7 mouse cellular contexts compared by ENCODE assay signal in the genomic region with DNA sequence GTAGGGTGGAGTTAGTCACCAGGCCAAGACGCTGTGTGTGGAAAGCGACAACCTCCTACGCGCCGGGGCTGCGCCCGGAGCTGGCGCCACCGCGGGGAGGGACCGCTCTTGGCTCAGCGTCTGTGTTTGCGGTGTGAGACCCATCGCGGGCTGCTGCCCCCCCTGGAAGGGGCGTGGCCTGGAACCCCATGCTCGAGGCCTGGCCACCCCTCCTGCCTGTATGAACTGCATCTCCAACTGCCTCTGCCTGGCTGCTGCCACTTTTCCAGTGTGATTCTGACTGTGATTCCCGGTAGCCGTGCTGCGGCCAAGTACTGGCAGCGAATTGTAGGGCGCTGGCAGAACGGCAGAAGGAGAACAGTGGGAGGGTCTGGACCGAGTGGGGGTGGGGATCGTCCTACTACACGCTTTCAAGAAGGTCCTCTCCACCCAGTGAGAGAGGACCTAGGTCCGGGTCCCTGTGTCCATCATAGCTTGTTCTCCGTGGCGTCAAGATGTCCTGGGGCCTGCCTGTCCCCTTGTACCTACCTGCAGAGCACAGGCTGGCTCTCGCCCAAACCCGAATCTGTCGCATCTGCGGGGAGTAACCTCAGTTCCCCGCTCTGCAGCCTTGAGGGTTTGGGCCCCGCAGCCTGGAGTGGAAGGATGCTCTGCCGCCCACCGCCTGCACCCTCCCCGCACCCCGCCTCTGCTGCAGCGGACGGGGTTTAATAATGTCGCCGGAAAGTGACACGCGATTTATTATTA. TPM values are rescaled to one million over a fixed set of nuclear protein-coding genes. Genes with fewer than 3 reads are reported as not detected.
DNase-seq lines count a peak whose midpoint lies in the region; ATAC-seq and TF ChIP-seq lines count a peak whose summit lies in the region.

No protein-coding gene starts in this region.

- H3K4me2 ChIP-seq in forebrain, postnatal 0 days (ENCODE audit: low read depth) = peak overlapping the region; percentile 53
- H3K4me2 ChIP-seq in hindbrain, embryonic 12.5 days (replicated peaks) = peak overlapping the region; percentile 49

- H3K9me3 ChIP-seq in forebrain, postnatal 0 days (ENCODE audit: low read length) = no peaks in the 10 kb centered on the region
- H3K9me3 ChIP-seq in hindbrain, embryonic 12.5 days (replicated peaks) = no peaks in the 10 kb centered on the region

- intact Hi-C loops in left cerebral cortex, postnatal 36 days (cut with DNase I) = loop anchor here (2.0 to 10.0 kb wide), 3 partner anchors 79 to 465 kb away; no protein-coding TSS in a partner anchor

- no peaks in the 10 kb centered on the region for H3K36me3 ChIP-seq in forebrain, postnatal 0 days (ENCODE audit: insufficient read depth)
- H3K36me3 ChIP-seq in hindbrain, embryonic 12.5 days = no peaks in the 10 kb centered on the region

- H3K4me3 ChIP-seq in forebrain, postnatal 0 days (ENCODE audit: low read depth, low read length) = peak overlapping the region; percentile 29
- peak overlapping the region; percentile 24 for H3K4me3 ChIP-seq in hindbrain, embryonic 12.5 days

- H3K4me1 ChIP-seq in forebrain, postnatal 0 days (ENCODE audit: insufficient read depth) = peaks cover 11% of the 10 kb centered on the region
- peaks cover 39% of the 10 kb centered on the region for H3K4me1 ChIP-seq in hindbrain, embryonic 12.5 days

- peaks cover 57% of the 10 kb centered on the region for H3K27me3 ChIP-seq in forebrain, postnatal 0 days (ENCODE audit: insufficient read depth, low read length)
- peaks cover 91% of the 10 kb centered on the region for H3K27me3 ChIP-seq in hindbrain, embryonic 12.5 days

- no peak for ATAC-seq in forebrain, postnatal 0 days
- peak; percentile 24; the same call in 1 of the 2 replicates for ATAC-seq in hindbrain, embryonic 12.5 days (ENCODE audit: low FRiP score)
- peak; percentile 20 for ATAC-seq in megakaryocyte progenitor cell, adult 5-6 weeks (replicated peaks; ENCODE audit: poor library complexity)

- no peak for TF ChIP-seq CTCF in forebrain, postnatal 0 days (IDR thresholded peaks at IDR 0.05; ENCODE audit: low read depth)

- DNase-seq in T-cell, adult 2 months (ENCODE audit: low spot score) = peak; percentile 71
- peak; percentile 79 to 82 for DNase-seq in cerebellum, adult 18-20 months
- peak; percentile 37 for DNase-seq in forebrain, postnatal 0 days
- peak; percentile 53 to 65 for DNase-seq in left cerebral cortex, postnatal 36 days (ENCODE audit: low spot score in 2 of 2)
- DNase-seq in spleen, postnatal 4 days (ENCODE audit: low spot score in 2 of 2) = peak; percentile 44 to 75

- peak overlapping the region; percentile 37 for H3K9ac ChIP-seq in forebrain, postnatal 0 days
- peak overlapping the region; percentile 43; the same call in 1 of the 2 replicates for H3K9ac ChIP-seq in hindbrain, embryonic 12.5 days

- H3K27ac ChIP-seq in forebrain, postnatal 0 days (ENCODE audit: low read depth, low read length) = no peak overlapping the region
- no peak overlapping the region; the same call in 1 of the 2 replicates for H3K27ac ChIP-seq in hindbrain, embryonic 12.5 days

- 2% methylated on average over 45 of the region's 45 CpGs for WGBS in forebrain, postnatal 0 days
- under 1% methylated on average over 45 of the region's 45 CpGs for WGBS in hindbrain, embryonic 12.5 days

RNA-seq across cellular contexts. Expression of a gene that starts 4.9 kb away (rescaled TPM):
- total RNA-seq in forebrain, postnatal 0 days (2014; rRNA removed) = 1.8 and 6.1 TPM in 2 replicates
- 1.4 and 1.7 TPM in 2 replicates for polyA plus RNA-seq in forebrain, postnatal 0 days (2015; fragmentation: Nextera tagmentation; extraction: Ambion mirVana)
- 9.4 and 14.1 TPM in 2 replicates for polyA plus RNA-seq in hindbrain, embryonic 12.5 days (2016; fragmentation: Nextera tagmentation; extraction: Ambion mirVana)
- total RNA-seq in left cerebral cortex, postnatal 36 days (2021) = 1 to 10 TPM; 3.4 to 4.1 TPM
- 0.17 and 0.25 TPM in 2 replicates for total RNA-seq in megakaryocyte progenitor cell, adult 5-6 weeks (2015)
- 0.83 and 0.84 TPM in 2 replicates for total RNA-seq in megakaryocyte progenitor cell, adult 5-6 weeks (2017)

RNA-seq across cellular contexts. Expression of a gene that starts 32.6 kb away (rescaled TPM):
- total RNA-seq in forebrain, postnatal 0 days (2014; rRNA removed) = 50.7 and 53.1 TPM in 2 replicates
- polyA plus RNA-seq in forebrain, postnatal 0 days (2015; fragmentation: Nextera tagmentation; extraction: Ambion mirVana) = 93.3 and 106 TPM in 2 replicates
- 38.2 and 41.6 TPM in 2 replicates for polyA plus RNA-seq in hindbrain, embryonic 12.5 days (2016; fragmentation: Nextera tagmentation; extraction: Ambion mirVana)
- total RNA-seq in left cerebral cortex, postnatal 36 days (2021) = 100 to 1,000 TPM; 118 to 119 TPM
- total RNA-seq in megakaryocyte progenitor cell, adult 5-6 weeks (2015) = 17.5 and 23.8 TPM in 2 replicates
- 2.4 and 3.1 TPM in 2 replicates for total RNA-seq in megakaryocyte progenitor cell, adult 5-6 weeks (2017)

RNA-seq across cellular contexts. Expression of a gene that starts 34.4 kb away (rescaled TPM):
- 5.2 and 6.4 TPM in 2 replicates for total RNA-seq in forebrain, postnatal 0 days (2014; rRNA removed)
- 1.6 and 1.9 TPM in 2 replicates for polyA plus RNA-seq in forebrain, postnatal 0 days (2015; fragmentation: Nextera tagmentation; extraction: Ambion mirVana)
- polyA plus RNA-seq in hindbrain, embryonic 12.5 days (2016; fragmentation: Nextera tagmentation; extraction: Ambion mirVana) = 0.72 and 0.81 TPM in 2 replicates
- total RNA-seq in left cerebral cortex, postnatal 36 days (2021) = 1 to 10 TPM; 3.3 to 5.8 TPM
- 0.05 TPM in 1 of 2 replicates, not detected in the other for total RNA-seq in megakaryocyte progenitor cell, adult 5-6 weeks (2015)
- total RNA-seq in megakaryocyte progenitor cell, adult 5-6 weeks (2017) = not detected in 2 replicates
